Mouse (Mus musculus) mature B cell (primary cell): ENCODE data around the gene 4930550C14Rik.

Experiments
- in situ Hi-C: fragments of 300-500 bp; cut with MboI; formaldehyde crosslinking; loops from 2 replicates; pipeline ENCODE4 v1.14.3; 2019

Gene 4930550C14Rik

DNA sequence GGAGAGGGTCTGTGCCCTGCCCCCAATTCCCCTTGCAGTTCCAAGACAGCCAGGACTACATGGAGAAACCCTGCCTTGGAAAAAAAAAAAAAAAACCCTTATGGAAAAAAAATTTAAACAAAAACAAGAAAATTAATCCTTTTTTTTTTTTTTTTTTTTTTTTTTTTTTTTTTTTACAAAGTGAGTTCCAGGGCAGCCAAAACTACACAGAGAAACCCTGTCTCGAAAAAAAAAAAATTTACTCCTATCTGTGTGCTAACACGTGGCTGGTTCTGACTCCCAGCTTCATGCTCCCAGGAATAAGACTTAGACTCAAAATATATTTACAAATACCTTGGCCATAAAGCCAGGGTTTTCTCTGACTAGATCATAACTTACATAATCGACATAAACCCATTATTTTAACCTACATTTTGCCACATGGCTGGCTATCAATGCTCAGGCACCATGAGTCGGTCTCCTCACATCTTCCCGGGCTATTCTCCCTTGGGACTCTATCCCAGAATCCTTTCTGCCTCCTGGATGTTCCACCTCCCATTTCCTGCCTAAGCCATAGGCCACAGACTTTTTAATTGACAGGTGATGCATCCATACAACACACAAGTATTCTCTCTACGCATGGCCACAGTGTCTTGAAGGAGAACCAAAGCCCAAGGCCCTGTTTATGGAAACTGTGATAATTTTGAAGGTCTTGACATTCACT is 2.1 kb downstream of the 4930550C14Rik start:
- in situ Hi-C loops, result no loop called here

- in situ Hi-C loops, result no loop called here
These were observed 2.9 kb downstream of the 4930550C14Rik start for GRCm38 (mm10) chr9:53404753-53405722.

GRCm38 (mm10) chr9:53408548-53408947 is 6.4 kb downstream of the 4930550C14Rik start:
- in situ Hi-C loops, result no loop called here

DNA sequence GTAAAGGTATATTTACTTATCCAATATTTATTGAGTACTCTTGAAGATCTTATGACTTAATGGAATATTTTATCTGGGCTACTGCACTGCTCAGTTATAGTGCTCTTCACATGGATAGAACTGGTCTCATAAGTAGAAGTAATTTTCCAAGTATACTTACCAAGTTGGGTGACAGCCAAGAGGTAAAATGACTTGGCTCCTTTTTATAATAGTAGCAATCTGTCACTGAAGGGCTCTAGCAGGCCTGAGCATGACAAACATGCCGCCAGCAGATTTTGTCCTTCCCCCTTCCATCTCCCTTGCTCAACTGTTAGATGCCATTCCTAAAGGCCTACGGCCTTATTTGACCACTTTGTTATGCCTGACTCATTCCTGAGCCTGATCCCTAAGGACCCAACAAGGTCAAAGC is 6.8 kb downstream of the 4930550C14Rik start:
- in situ Hi-C loops, result no loop called here

DNA sequence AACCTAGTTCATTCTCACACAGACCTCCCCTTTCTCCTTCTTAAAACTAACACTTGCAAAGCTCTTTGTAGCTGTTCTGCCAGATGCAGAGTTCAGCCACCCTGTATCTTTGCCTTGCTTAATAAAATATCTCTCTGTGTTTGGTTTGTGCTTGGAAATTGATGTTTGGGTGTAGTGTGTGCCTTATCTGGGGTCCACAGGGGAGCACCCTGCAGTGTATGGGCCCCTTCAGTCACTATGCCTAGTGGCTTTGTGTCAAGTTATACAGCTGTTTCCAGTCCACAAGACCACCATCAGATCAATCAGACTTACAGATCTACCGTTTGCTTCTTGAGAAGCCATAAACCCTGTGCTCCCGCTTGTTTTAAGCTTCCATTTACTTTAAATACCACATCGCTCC is 7.3 kb downstream of the 4930550C14Rik start:
- in situ Hi-C loops, result no loop called here

GRCm38 (mm10) chr9:53422133-53422896 is 20.2 kb downstream of the 4930550C14Rik start:
- in situ Hi-C loops, result no loop called here

DNA sequence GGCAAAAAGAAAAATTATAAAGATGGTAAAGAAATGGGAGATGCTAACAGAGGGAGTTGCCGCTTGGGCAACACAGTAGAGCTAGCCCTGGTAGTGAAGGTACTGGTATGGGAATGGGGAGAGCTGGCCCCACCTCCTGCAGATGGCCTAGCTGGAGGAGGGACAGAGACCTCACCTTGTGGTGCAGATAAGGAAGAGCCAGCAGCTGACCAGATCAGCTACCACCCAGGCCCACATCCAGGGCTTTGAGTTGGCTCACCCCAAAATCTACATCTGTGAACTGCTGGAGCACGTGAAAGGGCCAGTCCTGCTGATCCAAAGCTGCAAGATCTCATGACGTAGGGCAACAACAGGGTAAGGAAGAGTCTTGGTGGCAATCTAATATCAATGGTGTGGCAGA is 24.6 kb downstream of the 4930550C14Rik start:
- in situ Hi-C loops, result no loop called here

GRCm38 (mm10) chr9:53427638-53428037 is 25.5 kb downstream of the 4930550C14Rik start:
- in situ Hi-C loops, result no loop called here

- in situ Hi-C loops, result no loop called here
These were observed 33.9 kb downstream of the 4930550C14Rik start for GRCm38 (mm10) chr9:53435830-53436570.

DNA sequence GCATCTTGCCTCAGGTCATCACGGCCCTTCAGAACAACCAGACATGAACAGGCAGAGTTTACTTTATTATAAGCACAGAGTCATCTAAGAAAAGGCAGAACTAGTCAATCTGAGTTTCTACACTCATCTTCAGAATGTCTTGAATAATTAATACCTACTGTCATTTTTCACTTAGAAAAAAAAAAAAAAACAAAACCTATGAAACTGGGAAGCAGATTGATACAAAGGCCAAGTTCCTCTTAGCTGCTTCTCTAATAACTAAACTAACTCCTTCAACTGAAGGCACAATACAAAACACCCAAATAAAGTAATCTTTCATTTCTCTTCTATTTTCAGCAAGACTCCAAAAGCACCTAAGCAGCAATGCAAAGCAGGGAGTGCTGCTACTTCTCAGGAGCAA is 48.5 kb downstream of the 4930550C14Rik start:
- in situ Hi-C loops, result no loop called here

GRCm38 (mm10) chr9:53452038-53452437 is 49.9 kb downstream of the 4930550C14Rik start:
- in situ Hi-C loops, result no loop called here

DNA sequence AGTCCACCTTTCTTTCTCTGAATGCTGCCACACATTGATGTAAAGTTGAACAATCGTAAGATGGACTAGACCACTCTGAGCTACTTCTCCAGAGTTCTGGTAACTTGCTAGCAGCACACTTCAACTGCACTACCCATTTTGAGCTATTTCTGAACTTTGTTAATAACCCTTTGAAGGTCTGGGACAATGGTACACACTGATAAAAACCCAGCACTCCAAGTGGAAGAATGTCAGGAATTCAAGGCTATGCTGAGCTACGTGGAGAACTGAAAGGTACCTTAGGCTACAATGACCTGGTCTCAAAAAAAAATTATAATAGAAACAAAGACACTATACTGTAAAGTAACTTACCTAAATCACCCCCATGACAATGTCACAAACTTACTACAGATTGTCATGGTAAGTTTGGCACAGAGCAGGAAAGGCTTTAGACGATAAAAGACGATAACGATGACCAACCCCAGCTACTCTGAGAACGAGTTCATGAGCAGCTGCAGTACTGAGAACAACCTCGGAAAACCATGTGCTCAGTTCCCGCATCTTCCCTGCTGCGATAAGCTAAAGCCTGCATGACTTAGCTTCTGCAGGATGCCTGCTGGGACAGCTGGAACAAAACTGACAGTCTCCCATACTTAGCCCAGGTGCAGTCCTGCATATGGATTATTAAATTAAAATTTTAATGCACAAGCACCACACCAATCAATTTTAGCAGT is 70.8 kb downstream of the 4930550C14Rik start:
- in situ Hi-C loops, result no loop called here
